Mouse (Mus musculus): ENCODE data around the gene Dcun1d4. TPM values are rescaled to one million over a fixed set of nuclear protein-coding genes. Genes with fewer than 3 reads are reported as not detected.
"Not testable (repeated sequence)": the region's sequence is repeated elsewhere in the genome, so short reads cannot be mapped to it uniquely, and the experiment has no call there.

The Dcun1d4 gene
- polyA plus RNA-seq, 1 experiment from 2014 or later: 59.2 TPM

GRCm38 (mm10) chr5:73556733-73557425 is 76.1 kb downstream of the Dcun1d4 start:
- Histone ChIP-seq H3K4me1 (peaks cover 6% of the 10 kb centered on the region; the same call in 1 of the 2 replicates), H3K9ac (no peak overlapping the region), H3K36me3 (peaks cover 46% of the 10 kb centered on the region), H3K9me3 (no peaks in the 10 kb centered on the region), H3K4me2 (replicated peaks) (no peak overlapping the region), H3K27me3 (replicated peaks) (no peaks in the 10 kb centered on the region), H3K4me3 (no peak overlapping the region), H3K27ac (no peak overlapping the region)
- 78% methylated on average over 12 of the region's 12 CpGs for WGBS
- no peak for ATAC-seq (ENCODE audit: low FRiP score, low read depth)

GRCm38 (mm10) chr5:73558756-73559155 is 78.0 kb downstream of the Dcun1d4 start:
- Histone ChIP-seq H3K9me3 (no peaks in the 10 kb centered on the region), H3K4me2 (replicated peaks) (no peak overlapping the region), H3K9ac (no peak overlapping the region), H3K27ac (no peak overlapping the region), H3K36me3 (peaks cover 34% of the 10 kb centered on the region), H3K27me3 (replicated peaks) (no peaks in the 10 kb centered on the region), H3K4me1 (peaks cover 6% of the 10 kb centered on the region; the same call in 1 of the 2 replicates), H3K4me3 (no peak overlapping the region)
- ATAC-seq (ENCODE audit: low FRiP score, low read depth): no peak
- WGBS: 94% methylated on average over 6 of the region's 6 CpGs

DNA sequence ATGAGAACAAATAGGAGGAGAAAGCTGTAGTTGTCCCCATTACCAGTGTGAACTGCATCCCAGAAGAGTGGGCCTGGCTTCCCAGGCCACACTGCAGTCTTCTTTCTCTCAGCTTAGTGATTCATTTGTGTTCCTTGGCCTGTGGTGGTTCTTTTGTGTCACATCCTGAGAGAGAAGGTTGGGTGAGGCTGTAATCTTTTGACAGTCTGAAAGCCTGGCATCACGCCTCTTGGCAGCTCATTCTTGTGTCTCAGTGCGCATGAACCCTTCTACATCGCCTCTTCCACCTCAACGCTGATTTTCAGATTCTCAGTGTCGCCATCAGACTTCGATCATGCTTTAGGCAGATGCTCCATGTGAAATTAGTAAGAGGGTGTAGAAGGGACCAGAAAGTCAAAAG is 83.2 kb downstream of the Dcun1d4 start:
- H3K27ac ChIP-seq: no peak overlapping the region
- no peaks in the 10 kb centered on the region for H3K4me1 ChIP-seq
- H3K4me3 ChIP-seq: no peak overlapping the region
- H3K36me3 ChIP-seq: peaks cover 13% of the 10 kb centered on the region
- H3K27me3 ChIP-seq (replicated peaks): no peaks in the 10 kb centered on the region
- no peak overlapping the region for H3K9ac ChIP-seq
- H3K4me2 ChIP-seq (replicated peaks): no peak overlapping the region
- WGBS: 94% methylated on average over 6 of the region's 6 CpGs
- ATAC-seq (ENCODE audit: low FRiP score, low read depth): no peak
- H3K9me3 ChIP-seq: no peaks in the 10 kb centered on the region

DNA sequence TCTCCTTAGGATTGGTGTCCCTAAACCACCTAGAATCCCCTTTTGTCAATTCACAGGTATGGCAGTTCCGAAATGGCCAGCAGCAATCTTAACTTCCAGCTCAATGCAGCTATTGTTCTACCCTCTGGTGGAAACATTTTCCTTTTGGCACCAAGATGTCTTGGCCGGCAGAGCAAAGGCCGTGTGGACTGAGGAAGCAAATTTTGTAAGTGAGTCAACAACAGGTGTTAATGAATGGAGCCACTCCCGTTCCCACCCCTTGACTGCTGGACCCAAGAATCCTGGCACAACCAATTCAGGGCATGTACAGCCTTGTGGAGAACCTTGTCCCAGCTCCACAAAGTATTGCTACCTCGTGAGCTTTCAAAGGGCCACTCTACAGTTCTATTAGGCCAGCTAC is 85.3 kb downstream of the Dcun1d4 start:
- Histone ChIP-seq H3K27me3 (replicated peaks) (no peaks in the 10 kb centered on the region), H3K9me3 (no peaks in the 10 kb centered on the region), H3K4me3 (no peak overlapping the region), H3K27ac (no peak overlapping the region), H3K9ac (no peak overlapping the region), H3K36me3 (peaks cover 4% of the 10 kb centered on the region; the same call in 1 of the 2 replicates), H3K4me2 (replicated peaks) (no peak overlapping the region), H3K4me1 (no peaks in the 10 kb centered on the region)
- WGBS: 87% methylated on average over 5 of the region's 5 CpGs
- no peak for ATAC-seq (ENCODE audit: low FRiP score, low read depth)

DNA sequence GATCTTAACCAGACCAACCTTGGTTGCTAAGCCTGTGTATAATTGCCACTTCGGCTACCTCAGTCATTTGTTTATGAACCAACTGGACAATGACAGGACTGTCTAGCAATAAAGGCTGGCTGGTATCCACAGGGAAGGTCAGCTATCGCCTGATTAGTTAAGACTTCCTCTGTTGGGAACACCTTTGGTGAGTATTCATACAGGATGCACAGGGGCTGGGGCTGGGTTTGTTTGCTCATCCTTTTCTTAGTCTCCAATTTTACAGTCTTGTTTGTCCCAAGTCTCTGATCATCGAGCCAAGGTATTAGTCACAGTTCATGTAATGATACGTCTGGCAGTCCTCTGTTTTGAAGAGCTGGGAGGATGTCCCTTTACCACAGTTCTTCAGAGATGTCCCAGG is 86.1 kb downstream of the Dcun1d4 start:
- Histone ChIP-seq H3K27me3 (replicated peaks) (no peaks in the 10 kb centered on the region), H3K4me1 (no peaks in the 10 kb centered on the region), H3K4me3 (no peak overlapping the region), H3K4me2 (replicated peaks) (no peak overlapping the region), H3K9me3 (no peaks in the 10 kb centered on the region), H3K27ac (no peak overlapping the region), H3K9ac (no peak overlapping the region), H3K36me3 (no peaks in the 10 kb centered on the region; the same call in 1 of the 2 replicates)
- WGBS: 83% methylated on average over 4 of the region's 4 CpGs
- no peak for ATAC-seq (ENCODE audit: low FRiP score, low read depth)

DNA sequence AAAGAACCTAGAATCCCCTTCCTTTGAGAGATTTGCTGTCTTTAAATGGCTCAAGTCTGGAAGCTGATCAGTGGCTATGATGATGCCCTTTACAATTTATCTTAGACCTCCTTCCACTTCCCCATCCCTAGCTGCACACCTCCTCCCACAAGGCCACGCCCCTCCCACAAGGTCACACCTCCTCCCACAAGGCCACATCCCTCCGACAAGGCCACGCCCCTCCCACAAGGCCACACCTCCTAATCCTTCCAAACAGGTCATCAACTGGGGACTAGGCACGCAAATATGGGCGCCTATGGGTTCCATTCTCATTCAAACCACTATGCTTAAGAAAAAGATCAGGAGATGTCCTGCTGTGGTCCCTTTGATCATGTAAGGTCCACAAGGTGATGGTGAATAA is 88.4 kb downstream of the Dcun1d4 start:
- H3K4me1 ChIP-seq: no peaks in the 10 kb centered on the region
- H3K4me2 ChIP-seq (replicated peaks): no peak overlapping the region
- H3K27ac ChIP-seq: no peak overlapping the region
- H3K4me3 ChIP-seq: no peak overlapping the region
- no peaks in the 10 kb centered on the region for H3K36me3 ChIP-seq
- no peak for ATAC-seq (ENCODE audit: low FRiP score, low read depth)
- H3K27me3 ChIP-seq (replicated peaks): no peaks in the 10 kb centered on the region
- no peaks in the 10 kb centered on the region for H3K9me3 ChIP-seq
- 79% methylated on average over 5 of the region's 5 CpGs for WGBS
- H3K9ac ChIP-seq: no peak overlapping the region

DNA sequence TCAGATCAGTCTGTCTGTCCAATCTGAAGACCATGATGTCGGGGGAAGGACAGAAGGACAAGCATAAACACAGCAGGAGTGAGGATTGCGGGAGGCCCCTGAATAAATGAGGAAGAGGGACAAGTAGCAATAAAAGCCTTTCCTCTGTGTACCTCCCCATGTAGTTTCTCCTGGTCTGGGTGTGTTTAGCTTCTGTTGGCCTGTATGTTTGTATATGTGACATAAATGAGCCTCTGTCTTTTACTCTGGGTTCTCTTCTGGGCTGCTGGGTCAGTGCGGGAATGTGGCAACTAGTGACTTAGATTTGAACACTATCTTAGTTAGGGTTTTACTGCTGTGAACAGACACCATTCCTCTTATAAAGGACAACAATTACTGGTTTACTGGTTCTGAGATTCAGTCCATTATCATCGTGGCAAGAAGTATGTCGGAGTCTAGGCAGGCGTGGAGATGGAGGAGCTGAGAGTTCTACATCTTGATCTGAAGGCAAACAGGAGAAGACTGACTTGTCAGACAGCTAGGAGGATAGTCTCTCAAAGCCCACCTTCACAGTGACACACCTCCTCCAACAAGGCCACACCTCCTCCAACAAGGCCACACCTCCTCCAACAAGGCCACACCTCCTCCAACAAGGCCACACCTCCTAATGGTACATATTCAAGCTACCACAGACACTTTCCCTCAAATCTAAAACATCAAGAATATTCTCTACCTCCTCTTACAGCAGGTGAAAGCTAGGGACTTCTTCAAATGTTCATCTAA is 90.8 kb downstream of the Dcun1d4 start:
- H3K4me1 ChIP-seq: no peaks in the 10 kb centered on the region
- no peak overlapping the region for H3K9ac ChIP-seq
- no peaks in the 10 kb centered on the region for H3K9me3 ChIP-seq
- H3K4me2 ChIP-seq (replicated peaks): no peak overlapping the region
- H3K27ac ChIP-seq: no peak overlapping the region
- no peaks in the 10 kb centered on the region for H3K36me3 ChIP-seq
- H3K4me3 ChIP-seq: no peak overlapping the region
- ATAC-seq (ENCODE audit: low FRiP score, low read depth): no peak
- H3K27me3 ChIP-seq (replicated peaks): no peaks in the 10 kb centered on the region
- WGBS: 84% methylated on average over 6 of the region's 6 CpGs

DNA sequence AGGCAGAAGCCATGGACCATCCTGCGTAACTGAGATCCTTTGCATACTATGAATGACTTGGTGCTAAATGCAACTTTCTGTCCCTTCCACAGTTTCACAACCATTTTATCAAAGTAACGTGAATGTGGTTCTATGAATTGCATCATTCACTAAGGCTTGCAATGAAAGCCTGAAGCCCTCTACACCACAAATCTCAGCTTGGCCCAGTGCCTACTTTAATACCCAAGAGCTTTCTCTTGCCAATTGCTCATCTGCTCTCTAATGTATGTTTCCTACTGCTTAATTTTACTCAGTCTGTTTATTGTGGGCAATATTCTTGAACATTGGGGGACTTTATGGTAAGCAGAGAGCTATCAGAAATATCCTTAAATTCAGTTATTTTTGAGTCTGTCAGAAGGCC is 92.0 kb downstream of the Dcun1d4 start:
- 95% methylated on average over 2 of the region's 2 CpGs for WGBS
- H3K9ac ChIP-seq: no peak overlapping the region
- H3K36me3 ChIP-seq: no peaks in the 10 kb centered on the region
- ATAC-seq (ENCODE audit: low FRiP score, low read depth): no peak
- no peak overlapping the region for H3K4me3 ChIP-seq
- no peak overlapping the region for H3K27ac ChIP-seq
- no peaks in the 10 kb centered on the region for H3K9me3 ChIP-seq
- H3K4me2 ChIP-seq (replicated peaks): no peak overlapping the region
- no peaks in the 10 kb centered on the region for H3K4me1 ChIP-seq
- no peaks in the 10 kb centered on the region for H3K27me3 ChIP-seq (replicated peaks)

- no peak for ATAC-seq (ENCODE audit: low FRiP score, low read depth)
- 83% methylated on average over 7 of the region's 7 CpGs for WGBS
- Histone ChIP-seq H3K27me3 (replicated peaks) (no peaks in the 10 kb centered on the region), H3K36me3 (no peaks in the 10 kb centered on the region), H3K4me2 (replicated peaks) (no peak overlapping the region), H3K27ac (no peak overlapping the region), H3K9ac (no peak overlapping the region), H3K4me3 (no peak overlapping the region), H3K9me3 (no peaks in the 10 kb centered on the region), H3K4me1 (no peaks in the 10 kb centered on the region)
Measured at GRCm38 (mm10) chr5:73573789-73574188, 93.0 kb downstream of the Dcun1d4 start.

DNA sequence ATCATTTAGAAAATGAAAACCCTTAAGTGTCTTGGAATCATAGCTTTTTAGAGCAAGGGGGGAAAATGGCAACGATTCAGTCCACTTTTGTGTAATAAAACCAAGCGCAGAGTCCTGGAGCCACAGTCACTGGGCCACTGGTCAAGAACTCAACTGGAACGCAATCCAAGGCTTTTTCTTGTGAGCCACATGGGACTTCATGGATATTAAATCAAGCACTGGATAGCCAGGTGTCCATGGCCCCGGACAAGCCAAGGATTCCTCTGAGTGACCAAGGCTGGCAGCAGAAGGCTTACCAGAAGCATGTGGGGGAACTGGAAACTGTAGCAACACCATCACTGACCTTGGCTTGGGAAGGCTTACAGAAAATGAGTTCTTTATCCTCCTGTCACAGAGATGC is 93.8 kb downstream of the Dcun1d4 start:
- H3K9me3 ChIP-seq: no peaks in the 10 kb centered on the region
- H3K36me3 ChIP-seq: no peaks in the 10 kb centered on the region
- H3K4me3 ChIP-seq: no peak overlapping the region
- H3K4me1 ChIP-seq: no peaks in the 10 kb centered on the region
- no peak overlapping the region for H3K4me2 ChIP-seq (replicated peaks)
- 75% methylated on average over 4 of the region's 4 CpGs for WGBS
- no peak overlapping the region for H3K9ac ChIP-seq
- H3K27ac ChIP-seq: no peak overlapping the region
- no peak for ATAC-seq (ENCODE audit: low FRiP score, low read depth)
- no peaks in the 10 kb centered on the region for H3K27me3 ChIP-seq (replicated peaks)

- no peak overlapping the region for H3K27ac ChIP-seq
- no peaks in the 10 kb centered on the region for H3K27me3 ChIP-seq (replicated peaks)
- H3K4me2 ChIP-seq (replicated peaks): no peak overlapping the region
- no peaks in the 10 kb centered on the region for H3K4me1 ChIP-seq
- ATAC-seq (ENCODE audit: low FRiP score, low read depth): peak; percentile 65; the same call in 1 of the 2 replicates
- H3K9me3 ChIP-seq: no peaks in the 10 kb centered on the region
- H3K9ac ChIP-seq: no peak overlapping the region
- WGBS: 70% methylated on average over 7 of the region's 7 CpGs
- no peaks in the 10 kb centered on the region for H3K36me3 ChIP-seq
- H3K4me3 ChIP-seq: no peak overlapping the region
Measured at GRCm38 (mm10) chr5:73576708-73577107, 95.9 kb downstream of the Dcun1d4 start.

DNA sequence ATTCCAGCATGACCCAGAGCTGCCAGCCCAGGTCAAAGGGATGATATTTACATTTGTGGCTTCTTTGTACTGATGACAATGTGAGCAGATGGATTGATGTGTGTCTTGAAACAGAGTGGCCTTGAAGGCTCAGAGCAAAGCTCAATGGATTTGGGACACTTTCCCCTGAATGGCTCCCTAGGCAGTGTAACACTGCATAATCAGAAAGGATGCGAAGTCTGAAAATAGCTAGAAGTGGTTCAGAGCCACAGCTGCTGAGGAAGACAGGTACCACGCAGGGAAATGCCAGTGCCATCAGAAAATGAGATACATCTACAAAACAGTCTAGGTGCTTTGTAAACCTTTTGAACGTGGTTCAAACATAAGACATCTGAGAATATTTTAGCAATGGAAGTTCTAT is 97.3 kb downstream of the Dcun1d4 start:
- Histone ChIP-seq H3K27ac (no peak overlapping the region), H3K27me3 (replicated peaks) (no peaks in the 10 kb centered on the region), H3K9ac (no peak overlapping the region), H3K4me1 (no peaks in the 10 kb centered on the region), H3K9me3 (no peaks in the 10 kb centered on the region), H3K4me2 (replicated peaks) (no peak overlapping the region), H3K4me3 (no peak overlapping the region), H3K36me3 (no peaks in the 10 kb centered on the region)
- ATAC-seq (ENCODE audit: low FRiP score, low read depth): no peak
- WGBS: 88% methylated on average over 3 of the region's 3 CpGs

- not testable (repeated sequence) for H3K9me3 ChIP-seq; H3K4me3 ChIP-seq; H3K36me3 ChIP-seq; H3K27ac ChIP-seq; H3K4me2 ChIP-seq (replicated peaks); H3K27me3 ChIP-seq (replicated peaks); H3K4me1 ChIP-seq; H3K9ac ChIP-seq; ATAC-seq (ENCODE audit: low FRiP score, low read depth)
- WGBS: 74% methylated on average over 6 of the region's 6 CpGs
Measured at GRCm38 (mm10) chr5:73584011-73584410, 103.2 kb downstream of the Dcun1d4 start.

All from neural tube, embryonic 12.5 days (tissue).